Mouse (Mus musculus): ENCODE results near the gene Astn1. TPM values are rescaled to one million over a fixed set of nuclear protein-coding genes. Genes with fewer than 3 reads are reported as not detected.
A peak's percentile ranks its signal among the peaks of the same experiment; 100 is the strongest.

Astn1 gene
- polyA plus RNA-seq, 1 experiment from 2014 or later = 38.4 TPM

DNA sequence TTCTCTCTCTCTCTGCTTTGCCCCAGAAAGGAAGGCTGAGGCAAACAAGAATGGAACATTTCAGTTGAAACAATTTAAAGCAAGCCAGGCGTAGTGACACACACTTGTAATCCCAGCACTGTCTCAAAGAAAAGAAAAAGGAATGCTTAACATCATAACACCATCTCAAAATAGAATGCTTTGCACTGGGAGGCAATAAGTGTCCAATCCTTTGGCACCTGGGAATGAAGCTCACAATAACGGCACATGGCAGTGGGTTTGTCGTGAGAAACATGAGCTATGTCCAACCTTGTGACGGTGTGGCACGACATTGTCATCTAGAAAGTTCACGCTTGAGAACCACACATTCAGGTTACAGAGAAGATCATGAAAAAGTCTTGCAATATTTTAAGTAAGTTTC, 191.3 kb downstream of the Astn1 start:
- DNase-seq (ENCODE audit: low spot score) (no peak), ATAC-seq (no peak)
- H3K4me2 ChIP-seq (ENCODE audit: low read length) = no peak overlapping the region
- H3K9ac ChIP-seq (ENCODE audit: low read length) = no peak overlapping the region
- peaks cover 7% of the 10 kb centered on the region for H3K4me1 ChIP-seq (ENCODE audit: control insufficient read depth, insufficient read depth, low read length)
- WGBS = 82% methylated on average over 6 of the region's 6 CpGs
- H3K27me3 ChIP-seq (replicated peaks; ENCODE audit: control insufficient read depth, insufficient read depth, low read length) = no peaks in the 10 kb centered on the region
- no peaks in the 10 kb centered on the region; the same call in 1 of the 2 replicates for H3K36me3 ChIP-seq (ENCODE audit: control insufficient read depth, insufficient read depth, low read length)
- no peaks in the 10 kb centered on the region for H3K9me3 ChIP-seq (replicated peaks; ENCODE audit: control insufficient read depth, low read length)
- no peak overlapping the region for H3K27ac ChIP-seq (ENCODE audit: low read depth, low read length)
- no peak overlapping the region for H3K4me3 ChIP-seq (ENCODE audit: low read depth, low read length)

DNA sequence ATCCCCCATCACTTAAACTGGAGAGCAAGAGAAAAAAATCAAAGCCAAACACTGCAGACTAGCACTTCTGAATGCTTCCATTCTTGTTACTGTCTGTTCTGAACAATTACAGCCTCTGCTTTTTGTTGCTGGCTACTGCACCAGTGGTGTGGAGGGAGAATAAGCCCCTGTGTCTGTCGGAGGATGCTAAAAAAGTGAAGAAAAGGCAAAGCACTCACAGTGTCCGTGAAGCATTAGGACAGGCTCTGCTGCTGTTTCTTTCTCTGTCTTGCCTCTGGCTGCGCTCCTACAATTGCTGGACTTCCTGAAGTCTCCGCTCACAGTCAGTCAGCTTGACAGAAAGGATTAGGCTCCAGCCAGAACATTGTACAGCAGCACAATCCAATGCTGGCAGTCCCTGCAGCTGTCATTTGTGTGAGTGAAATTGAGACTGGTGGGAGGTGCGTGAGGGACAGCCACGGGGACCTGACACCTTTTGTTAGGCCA, 192.0 kb downstream of the Astn1 start:
- H3K36me3 ChIP-seq (ENCODE audit: control insufficient read depth, insufficient read depth, low read length) = no peaks in the 10 kb centered on the region; the same call in 1 of the 2 replicates
- H3K27ac ChIP-seq (ENCODE audit: low read depth, low read length) = 0 out of 2 replicates have a peak overlapping the region, but pooled peaks have one; percentile 34
- no peak overlapping the region for H3K9ac ChIP-seq (ENCODE audit: low read length)
- H3K4me1 ChIP-seq (ENCODE audit: control insufficient read depth, insufficient read depth, low read length) = peaks cover 5% of the 10 kb centered on the region; the same call in 1 of the 2 replicates
- no peak overlapping the region for H3K4me3 ChIP-seq (ENCODE audit: low read depth, low read length)
- ATAC-seq (peak; percentile 69), DNase-seq (ENCODE audit: low spot score) (peak; percentile 58)
- H3K27me3 ChIP-seq (replicated peaks; ENCODE audit: control insufficient read depth, insufficient read depth, low read length) = no peaks in the 10 kb centered on the region
- 4% methylated on average over 6 of the region's 6 CpGs for WGBS
- no peaks in the 10 kb centered on the region for H3K9me3 ChIP-seq (replicated peaks; ENCODE audit: control insufficient read depth, low read length)
- no peak overlapping the region for H3K4me2 ChIP-seq (ENCODE audit: low read length)

DNA sequence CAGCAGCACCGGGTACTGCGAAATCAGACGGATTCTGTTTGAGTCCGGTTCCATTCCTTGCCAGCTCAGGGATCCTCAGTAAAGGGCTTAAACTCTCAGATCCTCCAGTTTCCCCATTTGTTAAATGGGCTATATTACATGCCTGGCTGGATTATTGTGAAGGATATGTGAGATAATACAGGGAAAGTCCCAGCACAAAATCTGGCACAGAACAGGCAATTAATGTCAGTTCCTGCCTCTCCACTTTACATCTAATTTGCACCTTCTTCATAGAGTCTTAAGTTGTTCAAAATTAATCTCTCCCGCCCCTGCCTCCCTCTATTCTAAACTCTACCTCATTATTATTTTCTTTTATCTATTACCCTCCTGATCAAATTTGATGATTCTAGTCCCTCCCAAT, 211.1 kb downstream of the Astn1 start:
- Histone ChIP-seq H3K9me3 (replicated peaks; ENCODE audit: control insufficient read depth, low read length) (no peaks in the 10 kb centered on the region), H3K9ac (ENCODE audit: low read length) (no peak overlapping the region), H3K36me3 (ENCODE audit: control insufficient read depth, insufficient read depth, low read length) (0 out of 2 replicates have a peak, but pooled peaks cover 4% of the 10 kb centered on the region), H3K27me3 (replicated peaks; ENCODE audit: control insufficient read depth, insufficient read depth, low read length) (no peaks in the 10 kb centered on the region), H3K4me2 (ENCODE audit: low read length) (no peak overlapping the region), H3K4me1 (ENCODE audit: control insufficient read depth, insufficient read depth, low read length) (no peaks in the 10 kb centered on the region), H3K4me3 (ENCODE audit: low read depth, low read length) (no peak overlapping the region), H3K27ac (ENCODE audit: low read depth, low read length) (no peak overlapping the region)
- ATAC-seq (peak; percentile 72), DNase-seq (ENCODE audit: low spot score) (peak; percentile 78)
- WGBS = 46% methylated on average over 5 of the region's 5 CpGs

DNA sequence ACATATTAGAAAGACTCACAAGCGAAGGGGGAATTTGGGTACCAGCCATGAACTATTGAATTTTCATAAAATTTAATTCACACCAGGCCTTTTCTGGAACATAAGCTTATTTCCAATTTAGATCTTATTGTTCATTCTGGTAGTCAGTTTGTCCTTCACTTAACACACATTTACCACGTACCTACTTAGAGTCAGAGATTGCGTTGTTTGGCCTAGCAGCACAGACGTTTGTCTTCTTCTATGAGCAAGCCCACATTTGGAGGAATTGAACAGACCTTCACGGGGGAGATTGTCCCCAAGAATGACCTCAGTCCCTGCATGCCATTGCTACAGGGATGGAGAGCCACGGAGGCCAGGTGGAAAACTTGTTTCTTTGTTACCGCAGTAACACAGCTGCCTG, 211.5 kb downstream of the Astn1 start:
- H3K27me3 ChIP-seq (replicated peaks; ENCODE audit: control insufficient read depth, insufficient read depth, low read length) = no peaks in the 10 kb centered on the region
- H3K9ac ChIP-seq (ENCODE audit: low read length) = no peak overlapping the region
- peak; percentile 17 for DNase-seq (ENCODE audit: low spot score)
- H3K4me3 ChIP-seq (ENCODE audit: low read depth, low read length) = no peak overlapping the region
- no peaks in the 10 kb centered on the region for H3K9me3 ChIP-seq (replicated peaks; ENCODE audit: control insufficient read depth, low read length)
- no peaks in the 10 kb centered on the region for H3K4me1 ChIP-seq (ENCODE audit: control insufficient read depth, insufficient read depth, low read length)
- H3K36me3 ChIP-seq (ENCODE audit: control insufficient read depth, insufficient read depth, low read length) = 0 out of 2 replicates have a peak, but pooled peaks cover 4% of the 10 kb centered on the region
- 0 out of 2 replicates have a peak, but pooled peaks have one; percentile 29 for ATAC-seq
- H3K4me2 ChIP-seq (ENCODE audit: low read length) = no peak overlapping the region
- 71% methylated on average over 7 of the region's 7 CpGs for WGBS
- 0 out of 2 replicates have a peak overlapping the region, but pooled peaks have one; percentile 1 for H3K27ac ChIP-seq (ENCODE audit: low read depth, low read length)

DNA sequence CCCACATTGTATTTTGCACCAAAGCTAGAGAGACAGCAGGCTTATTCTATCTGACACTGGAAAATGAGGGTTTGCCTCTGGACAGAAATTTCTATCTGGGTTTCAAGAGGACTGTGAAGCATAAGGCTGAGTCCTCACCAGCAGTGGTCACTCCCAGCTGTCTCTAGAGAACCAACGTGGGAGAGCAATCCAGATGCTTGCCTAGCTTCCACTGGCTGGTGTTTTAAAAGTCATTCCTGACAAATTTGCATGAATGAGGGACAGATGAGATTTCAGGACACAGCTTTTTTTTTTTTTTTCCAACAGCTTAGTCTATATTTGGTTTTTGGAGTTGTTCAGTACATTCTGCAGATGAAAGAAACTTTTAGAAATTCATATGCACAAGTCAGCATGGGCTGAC, 213.9 kb downstream of the Astn1 start:
- Histone ChIP-seq H3K4me1 (ENCODE audit: control insufficient read depth, insufficient read depth, low read length) (no peaks in the 10 kb centered on the region), H3K4me2 (ENCODE audit: low read length) (no peak overlapping the region), H3K27ac (ENCODE audit: low read depth, low read length) (no peak overlapping the region), H3K9ac (ENCODE audit: low read length) (no peak overlapping the region), H3K4me3 (ENCODE audit: low read depth, low read length) (no peak overlapping the region), H3K36me3 (ENCODE audit: control insufficient read depth, insufficient read depth, low read length) (peaks cover 13% of the 10 kb centered on the region), H3K9me3 (replicated peaks; ENCODE audit: control insufficient read depth, low read length) (no peaks in the 10 kb centered on the region), H3K27me3 (replicated peaks; ENCODE audit: control insufficient read depth, insufficient read depth, low read length) (no peaks in the 10 kb centered on the region)
- no peak for ATAC-seq
- 52% methylated on average over 1 of the region's 1 CpGs for WGBS
- no peak for DNase-seq (ENCODE audit: low spot score)

DNA sequence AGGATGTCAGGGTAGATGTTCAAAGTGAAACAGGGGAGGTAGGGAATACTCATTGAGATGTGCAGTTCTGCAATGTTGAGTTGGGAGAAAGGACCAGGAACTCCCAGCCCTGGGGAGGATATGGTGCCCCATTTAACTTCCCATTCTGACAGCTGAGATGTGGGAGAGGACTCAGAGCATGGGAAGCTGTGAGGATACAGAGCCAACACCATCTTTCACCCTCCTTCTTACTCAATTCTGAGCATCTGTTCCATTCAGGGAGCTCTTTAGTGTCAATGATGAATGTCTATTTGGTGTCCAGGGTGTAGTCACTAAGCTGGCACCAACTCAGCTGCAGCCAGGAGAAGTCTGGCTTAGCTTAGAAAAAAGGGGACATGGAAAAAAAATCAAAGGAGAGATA, 219.7 kb downstream of the Astn1 start:
- H3K27me3 ChIP-seq (replicated peaks; ENCODE audit: control insufficient read depth, insufficient read depth, low read length) = no peaks in the 10 kb centered on the region
- no peak for ATAC-seq

DNA sequence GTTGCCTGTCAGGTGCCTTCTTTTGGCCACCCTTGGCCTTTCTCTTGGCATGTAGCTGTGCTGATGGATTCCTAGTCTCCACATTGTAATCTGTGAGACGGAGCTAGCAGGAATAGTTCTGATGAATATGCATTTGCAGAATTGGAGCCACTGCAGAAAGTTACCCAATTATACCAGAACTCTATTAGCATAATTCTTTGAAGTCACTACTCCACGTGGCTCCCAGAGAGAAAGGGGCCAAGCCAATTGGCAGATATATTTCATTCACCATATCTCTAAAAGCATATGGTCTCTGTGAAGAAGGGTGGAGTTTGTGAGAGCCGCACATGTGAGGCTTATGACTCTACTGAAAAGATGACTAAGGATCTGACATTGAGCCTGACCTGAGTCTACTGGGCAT, 226.8 kb downstream of the Astn1 start:
- Histone ChIP-seq H3K27ac (ENCODE audit: low read depth, low read length) (no peak overlapping the region), H3K36me3 (ENCODE audit: control insufficient read depth, insufficient read depth, low read length) (peaks cover 22% of the 10 kb centered on the region; the same call in 1 of the 2 replicates), H3K9ac (ENCODE audit: low read length) (no peak overlapping the region), H3K4me3 (ENCODE audit: low read depth, low read length) (no peak overlapping the region), H3K4me2 (ENCODE audit: low read length) (no peak overlapping the region), H3K4me1 (ENCODE audit: control insufficient read depth, insufficient read depth, low read length) (no peaks in the 10 kb centered on the region), H3K27me3 (replicated peaks; ENCODE audit: control insufficient read depth, insufficient read depth, low read length) (no peaks in the 10 kb centered on the region), H3K9me3 (replicated peaks; ENCODE audit: control insufficient read depth, low read length) (no peaks in the 10 kb centered on the region)
- ATAC-seq (no peak), DNase-seq (ENCODE audit: low spot score) (peak; percentile 23)
- WGBS = 68% methylated on average over 3 of the region's 3 CpGs

More for the DNA sequence above, 219.7 kb downstream of the Astn1 start:
- H3K4me2 ChIP-seq (ENCODE audit: low read length) = no peak overlapping the region
- peaks cover 9% of the 10 kb centered on the region for H3K36me3 ChIP-seq (ENCODE audit: control insufficient read depth, insufficient read depth, low read length)
- DNase-seq (ENCODE audit: low spot score) = no peak
- H3K27ac ChIP-seq (ENCODE audit: low read depth, low read length) = no peak overlapping the region
- no peaks in the 10 kb centered on the region for H3K9me3 ChIP-seq (replicated peaks; ENCODE audit: control insufficient read depth, low read length)
- no peak overlapping the region for H3K9ac ChIP-seq (ENCODE audit: low read length)
- no peaks in the 10 kb centered on the region for H3K4me1 ChIP-seq (ENCODE audit: control insufficient read depth, insufficient read depth, low read length)
- H3K4me3 ChIP-seq (ENCODE audit: low read depth, low read length) = no peak overlapping the region

DNA sequence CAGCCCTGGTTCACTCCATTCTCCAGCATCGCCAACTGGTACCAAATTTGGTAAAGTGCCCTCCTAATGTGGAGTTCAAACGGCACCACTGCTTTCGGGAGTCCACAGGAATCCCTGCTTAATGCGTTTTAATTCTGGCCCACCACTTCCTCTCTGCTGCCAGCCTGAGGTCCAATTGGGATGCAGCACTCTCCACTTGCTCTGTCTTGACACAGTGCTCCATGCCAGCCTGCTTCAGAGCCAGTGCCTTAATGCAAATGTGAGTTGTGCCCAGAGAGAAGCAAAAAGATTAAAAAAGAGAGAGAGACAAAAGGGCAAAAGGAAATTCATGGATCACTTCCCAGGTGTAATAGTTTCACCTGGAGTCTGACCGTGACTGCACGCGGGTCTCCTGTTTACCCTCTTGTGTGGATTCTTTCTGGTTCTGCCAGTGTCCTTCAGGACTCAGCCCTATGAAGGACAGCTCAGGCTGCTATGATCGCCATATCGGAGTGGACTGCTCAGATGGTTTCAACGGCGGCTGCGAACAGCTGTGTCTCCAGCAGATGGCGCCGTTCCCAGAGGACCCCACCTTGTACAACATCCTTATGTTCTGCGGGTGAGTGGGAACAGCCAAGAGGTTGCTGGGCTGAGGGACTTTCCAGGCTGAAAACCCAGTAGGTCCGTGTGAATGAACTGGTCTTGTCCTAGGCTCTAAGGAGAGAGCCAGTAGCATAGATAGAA, 234.8 kb downstream of the Astn1 start:
- Histone ChIP-seq H3K27me3 (replicated peaks; ENCODE audit: control insufficient read depth, insufficient read depth, low read length) (no peaks in the 10 kb centered on the region), H3K36me3 (ENCODE audit: control insufficient read depth, insufficient read depth, low read length) (peaks cover 17% of the 10 kb centered on the region), H3K9me3 (replicated peaks; ENCODE audit: control insufficient read depth, low read length) (no peaks in the 10 kb centered on the region), H3K4me2 (ENCODE audit: low read length) (no peak overlapping the region), H3K9ac (ENCODE audit: low read length) (no peak overlapping the region), H3K4me1 (ENCODE audit: control insufficient read depth, insufficient read depth, low read length) (no peaks in the 10 kb centered on the region), H3K4me3 (ENCODE audit: low read depth, low read length) (no peak overlapping the region), H3K27ac (ENCODE audit: low read depth, low read length) (no peak overlapping the region)
- peak; percentile 52; the same call in 1 of the 2 replicates for ATAC-seq
- peak; percentile 35 for DNase-seq (ENCODE audit: low spot score)
- 47% methylated on average over 16 of the region's 16 CpGs for WGBS

DNA sequence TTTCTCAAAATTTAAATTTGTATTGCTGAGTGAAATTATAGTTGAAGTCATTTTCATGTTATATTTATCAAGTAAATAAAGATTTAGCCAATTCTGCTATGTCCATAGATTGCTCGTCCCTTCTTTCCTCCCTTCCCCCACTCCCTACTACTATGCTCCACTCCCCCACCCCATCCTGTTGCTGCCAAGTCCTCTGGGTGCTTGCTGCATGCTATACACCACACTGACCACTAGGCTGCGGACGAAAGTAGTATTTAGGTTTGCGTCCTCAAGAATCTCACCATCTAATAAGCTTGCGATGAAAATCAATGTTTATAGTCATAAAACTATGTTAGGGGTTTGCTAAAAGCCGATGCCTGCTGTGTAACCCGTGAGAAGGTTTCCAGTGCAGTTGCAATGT, 235.9 kb downstream of the Astn1 start:
- no peak overlapping the region for H3K4me2 ChIP-seq (ENCODE audit: low read length)
- H3K4me3 ChIP-seq (ENCODE audit: low read depth, low read length) = no peak overlapping the region
- H3K4me1 ChIP-seq (ENCODE audit: control insufficient read depth, insufficient read depth, low read length) = no peaks in the 10 kb centered on the region
- 86% methylated on average over 7 of the region's 7 CpGs for WGBS
- H3K36me3 ChIP-seq (ENCODE audit: control insufficient read depth, insufficient read depth, low read length) = peaks cover 10% of the 10 kb centered on the region
- H3K27ac ChIP-seq (ENCODE audit: low read depth, low read length) = no peak overlapping the region
- DNase-seq (ENCODE audit: low spot score) = no peak
- H3K27me3 ChIP-seq (replicated peaks; ENCODE audit: control insufficient read depth, insufficient read depth, low read length) = no peaks in the 10 kb centered on the region
- no peaks in the 10 kb centered on the region for H3K9me3 ChIP-seq (replicated peaks; ENCODE audit: control insufficient read depth, low read length)
- H3K9ac ChIP-seq (ENCODE audit: low read length) = no peak overlapping the region
- no peak for ATAC-seq
